Mouse (Mus musculus) erythroblast, embryonic 14.5 days (primary cell): Measurements from ENCODE around the gene Prkcb.

ENCODE experiments used
- GATA1 ChIP-seq: IDR thresholded peaks from 2 replicates; pipeline ENCODE4 v1.6.1; 2012; ENCODE audit warnings: low read length, inconsistent platforms, mixed read lengths
- TAL1 ChIP-seq: IDR thresholded peaks from 3 replicates; pipeline ENCODE4 v1.6.1; 2012; ENCODE audit warnings: low read length, inconsistent platforms, mixed read lengths

GRCm38 (mm10) chr7:122308661-122309060, 20.1 kb downstream of the Prkcb start:
- no peak for TF ChIP-seq TAL1
- TF ChIP-seq GATA1 = no peak
